Mouse (Mus musculus): ENCODE measurements at regions not wholly inside any gene's neighbourhood (a gene's known extent, or its start where the extent isn't known, plus 50 kb on each side); places are given as distances from the start of the nearest gene placed in this dataset.
"Not testable (repeated sequence)": the region's sequence is repeated elsewhere in the genome, so short reads cannot be mapped to it uniquely, and the experiment has no call there.

DNA sequence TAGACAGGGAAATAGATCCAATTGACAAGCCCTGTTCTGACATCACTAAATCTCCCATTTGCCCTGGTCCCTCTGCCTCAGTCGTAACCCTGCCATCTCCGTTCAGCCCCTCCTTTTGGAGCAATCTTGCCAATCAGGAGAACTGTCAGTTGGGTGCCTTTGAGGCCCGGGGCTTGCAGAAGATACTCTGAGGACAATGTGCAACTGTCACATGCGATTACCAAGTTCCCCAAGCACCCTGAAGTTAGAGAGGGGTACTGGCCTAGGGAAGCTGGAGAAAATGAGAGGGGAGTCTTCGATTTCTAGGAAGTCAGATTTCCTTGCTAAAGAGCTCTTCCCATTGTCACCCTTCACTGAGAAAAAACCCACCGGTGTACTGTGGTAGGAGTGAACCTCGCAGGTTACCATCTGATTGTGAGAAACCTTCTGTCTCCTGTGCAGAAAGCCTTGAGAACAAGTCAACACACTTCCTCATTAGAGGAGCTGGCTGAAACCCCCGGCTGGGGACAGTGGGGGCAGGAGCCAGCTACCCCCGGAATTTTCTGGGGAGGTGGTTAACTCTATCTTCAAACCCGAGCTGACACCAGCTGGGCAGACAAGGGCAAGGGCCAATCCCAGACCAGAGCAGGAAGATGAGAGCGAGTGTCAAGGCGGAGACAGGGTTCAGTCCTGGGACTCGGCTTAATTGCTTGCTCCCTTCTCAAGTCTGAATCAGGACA is 279.0 kb downstream of the Etnk1 start:
- 81% methylated on average over 13 of the region's 13 CpGs for WGBS
- Histone ChIP-seq H3K4me1 (peaks cover 4% of the 10 kb centered on the region; the same call in 1 of the 2 replicates), H3K9me3 (replicated peaks) (0 out of 2 replicates have a peak, but pooled peaks cover 2% of the 10 kb centered on the region), H3K4me3 (no peak overlapping the region), H3K27ac (replicated peaks) (no peak overlapping the region), H3K27me3 (ENCODE audit: low read depth, poor library complexity, severe bottlenecking) (no peaks in the 10 kb centered on the region), H3K36me3 (no peaks in the 10 kb centered on the region)
- no peak for DNase-seq (ENCODE audit: low spot score)

DNA sequence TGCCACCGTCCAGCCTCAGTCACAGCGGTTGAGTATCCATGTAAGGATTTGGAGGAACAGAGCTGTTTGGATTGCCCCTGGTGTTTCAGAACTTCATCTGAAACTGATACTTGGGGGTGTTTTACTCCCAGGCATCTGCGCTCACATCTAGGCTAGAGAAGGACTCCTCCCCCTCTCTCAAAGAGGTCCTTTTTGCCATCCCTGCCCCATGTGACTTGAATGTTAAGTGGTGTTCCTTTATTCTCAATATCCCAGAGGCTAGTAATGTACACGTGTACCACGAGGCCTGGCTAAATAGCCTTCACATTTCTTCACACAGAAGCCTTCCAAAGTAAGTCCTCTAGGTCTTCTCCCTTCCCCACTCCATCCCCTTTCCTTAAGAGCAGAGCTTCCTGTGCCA is 280.0 kb downstream of the Etnk1 start:
- Histone ChIP-seq H3K4me1 (peaks cover 4% of the 10 kb centered on the region; the same call in 1 of the 2 replicates), H3K27me3 (ENCODE audit: low read depth, poor library complexity, severe bottlenecking) (no peaks in the 10 kb centered on the region), H3K4me3 (no peak overlapping the region), H3K36me3 (no peaks in the 10 kb centered on the region), H3K9me3 (replicated peaks) (0 out of 2 replicates have a peak, but pooled peaks cover 7% of the 10 kb centered on the region), H3K27ac (replicated peaks) (no peak overlapping the region)
- no peak for DNase-seq (ENCODE audit: low spot score)
- WGBS = 84% methylated on average over 5 of the region's 5 CpGs

DNA sequence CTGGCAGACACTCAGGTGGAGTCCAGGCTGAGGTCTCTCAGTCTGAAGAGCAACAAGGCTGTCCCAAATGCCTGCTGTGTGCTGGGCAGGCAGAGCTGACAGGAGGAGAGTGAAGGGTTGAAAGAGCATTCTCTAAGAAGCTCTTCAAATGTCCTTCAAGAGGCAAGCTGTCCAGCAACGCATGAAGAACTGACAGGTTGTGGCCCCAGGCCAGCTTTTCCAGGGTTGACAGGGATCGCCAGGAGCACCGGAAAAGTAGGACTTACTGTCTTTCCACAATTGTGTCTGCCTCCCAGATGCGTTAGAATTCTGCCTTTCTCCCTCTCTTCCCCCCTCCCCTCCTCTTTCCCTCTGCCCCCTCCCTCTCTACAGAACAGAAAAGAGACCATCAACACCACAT is 282.1 kb downstream of the Etnk1 start:
- H3K27me3 ChIP-seq (ENCODE audit: low read depth, poor library complexity, severe bottlenecking) = no peaks in the 10 kb centered on the region
- DNase-seq (ENCODE audit: low spot score) = no peak
- H3K36me3 ChIP-seq = no peaks in the 10 kb centered on the region
- no peak overlapping the region for H3K4me3 ChIP-seq
- H3K9me3 ChIP-seq (replicated peaks) = 0 out of 2 replicates have a peak, but pooled peaks cover 7% of the 10 kb centered on the region
- H3K27ac ChIP-seq (replicated peaks) = no peak overlapping the region
- peaks cover 4% of the 10 kb centered on the region; the same call in 1 of the 2 replicates for H3K4me1 ChIP-seq
- 86% methylated on average over 4 of the region's 4 CpGs for WGBS

DNA sequence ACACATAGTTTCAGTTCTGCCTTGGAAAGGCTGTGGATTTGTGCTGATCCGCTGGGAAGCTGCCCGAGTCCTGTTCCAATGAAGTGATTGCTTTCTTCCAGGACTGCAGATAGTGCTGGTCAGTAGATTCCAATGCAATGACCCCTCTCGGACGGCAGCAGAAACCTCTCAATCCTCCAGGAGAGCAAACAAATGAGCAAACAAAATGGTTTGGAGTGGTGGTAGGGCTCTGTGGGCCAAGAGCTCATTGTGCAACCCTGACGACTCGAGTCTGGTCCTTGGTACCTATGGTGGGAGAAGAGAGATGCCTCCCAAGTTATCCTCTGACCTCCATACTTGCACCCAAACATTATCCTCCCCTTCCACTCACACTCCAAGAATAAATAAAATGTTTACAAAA is 284.8 kb downstream of the Etnk1 start:
- WGBS = 89% methylated on average over 6 of the region's 6 CpGs
- H3K27ac ChIP-seq (replicated peaks) = no peak overlapping the region
- no peaks in the 10 kb centered on the region for H3K36me3 ChIP-seq
- DNase-seq (ENCODE audit: low spot score) = no peak
- 0 out of 2 replicates have a peak, but pooled peaks cover 7% of the 10 kb centered on the region for H3K9me3 ChIP-seq (replicated peaks)
- H3K4me3 ChIP-seq = no peak overlapping the region
- H3K27me3 ChIP-seq (ENCODE audit: low read depth, poor library complexity, severe bottlenecking) = no peaks in the 10 kb centered on the region
- peaks cover 4% of the 10 kb centered on the region; the same call in 1 of the 2 replicates for H3K4me1 ChIP-seq

DNA sequence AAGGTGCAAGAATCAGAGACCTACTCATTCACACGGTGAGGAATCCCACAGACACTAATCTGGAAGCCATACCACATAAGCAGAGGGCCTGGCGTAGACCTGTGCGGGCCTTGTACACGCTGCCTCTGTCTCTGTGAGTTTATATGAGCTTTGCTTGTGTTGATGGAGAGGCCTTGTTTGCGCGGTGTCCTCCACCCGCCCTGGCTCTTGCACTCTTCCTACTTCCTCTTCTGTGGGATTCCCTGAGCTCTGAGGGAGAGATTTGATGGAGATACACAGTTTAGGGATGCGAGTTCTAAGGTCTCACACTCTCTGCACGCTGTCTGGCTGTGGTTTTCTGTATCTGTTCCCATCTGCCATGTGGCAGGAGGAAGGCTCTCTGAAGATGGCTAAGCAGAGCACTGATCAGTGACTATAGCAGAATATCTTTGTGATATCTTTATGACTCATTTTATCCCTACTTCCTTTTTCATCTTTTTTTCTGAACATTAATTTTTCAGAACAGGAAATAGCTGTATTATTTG is 287.7 kb downstream of the Etnk1 start:
- 89% methylated on average over 9 of the region's 9 CpGs for WGBS

DNA sequence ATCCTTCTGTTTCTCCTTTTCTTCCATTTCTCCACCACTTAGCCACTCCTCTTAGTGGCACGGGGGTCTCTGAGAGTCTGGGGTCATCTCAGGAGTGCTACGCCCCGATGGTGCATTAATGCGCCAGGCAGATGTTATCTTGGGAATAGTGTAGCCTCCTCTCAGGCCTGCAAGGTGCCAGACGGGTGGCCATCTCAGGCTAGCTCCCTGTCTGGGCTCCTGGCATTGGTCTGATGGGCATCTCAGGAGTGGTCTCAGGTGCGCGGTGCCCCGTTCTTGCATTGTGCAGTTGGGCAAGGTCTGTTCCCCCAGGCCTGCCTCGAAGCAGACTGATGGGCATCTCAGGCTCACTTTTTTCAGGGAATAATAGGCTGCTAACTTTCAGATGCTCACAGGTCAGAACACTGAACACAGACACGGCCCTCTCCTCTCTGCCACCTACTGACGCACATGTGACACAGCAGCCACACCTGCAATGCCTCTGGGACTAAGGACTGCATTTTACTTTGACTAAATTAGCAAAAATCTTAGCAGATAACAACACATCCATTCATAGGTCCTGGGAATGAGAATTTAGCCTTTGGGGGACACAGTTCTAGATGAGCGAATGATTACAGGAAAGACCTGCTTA is 298.0 kb downstream of the Etnk1 start:
- no peak for DNase-seq (ENCODE audit: low spot score)
- no peaks in the 10 kb centered on the region for H3K4me1 ChIP-seq
- H3K36me3 ChIP-seq = no peaks in the 10 kb centered on the region
- WGBS = 76% methylated on average over 12 of the region's 12 CpGs
- no peak overlapping the region for H3K27ac ChIP-seq (replicated peaks)
- H3K4me3 ChIP-seq = no peak overlapping the region
- no peaks in the 10 kb centered on the region for H3K9me3 ChIP-seq (replicated peaks)
- no peaks in the 10 kb centered on the region for H3K27me3 ChIP-seq (ENCODE audit: low read depth, poor library complexity, severe bottlenecking)

More for the DNA sequence above, 287.7 kb downstream of the Etnk1 start:
- H3K27me3 ChIP-seq (ENCODE audit: low read depth, poor library complexity, severe bottlenecking) = no peaks in the 10 kb centered on the region
- DNase-seq (ENCODE audit: low spot score) = no peak
- no peaks in the 10 kb centered on the region for H3K4me1 ChIP-seq
- H3K9me3 ChIP-seq (replicated peaks) = 0 out of 2 replicates have a peak, but pooled peaks cover 7% of the 10 kb centered on the region
- no peak overlapping the region for H3K27ac ChIP-seq (replicated peaks)
- no peak overlapping the region for H3K4me3 ChIP-seq
- no peaks in the 10 kb centered on the region for H3K36me3 ChIP-seq

DNA sequence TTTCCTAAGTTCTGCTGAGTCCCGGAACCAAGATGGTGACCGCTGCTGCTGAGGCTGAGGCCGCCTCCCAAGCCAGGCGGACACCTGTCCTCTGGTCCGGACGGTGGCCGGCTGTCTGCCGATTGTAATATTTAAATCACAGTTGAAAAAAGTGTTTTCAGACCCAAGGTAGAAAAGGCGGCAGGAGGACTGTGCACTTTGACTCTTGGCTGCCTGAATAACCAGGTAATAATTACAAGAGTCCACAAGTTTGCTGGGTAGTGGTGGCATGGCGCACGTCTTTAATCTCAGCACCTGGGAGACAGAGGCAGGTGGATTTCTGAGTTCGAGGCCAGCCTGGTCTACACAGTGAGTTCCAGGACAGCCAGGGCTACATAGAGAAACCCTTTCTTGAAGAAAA is 305.7 kb downstream of the Etnk1 start:
- H3K4me3 ChIP-seq; H3K27ac ChIP-seq (replicated peaks); DNase-seq (ENCODE audit: low spot score): not testable (repeated sequence)

DNA sequence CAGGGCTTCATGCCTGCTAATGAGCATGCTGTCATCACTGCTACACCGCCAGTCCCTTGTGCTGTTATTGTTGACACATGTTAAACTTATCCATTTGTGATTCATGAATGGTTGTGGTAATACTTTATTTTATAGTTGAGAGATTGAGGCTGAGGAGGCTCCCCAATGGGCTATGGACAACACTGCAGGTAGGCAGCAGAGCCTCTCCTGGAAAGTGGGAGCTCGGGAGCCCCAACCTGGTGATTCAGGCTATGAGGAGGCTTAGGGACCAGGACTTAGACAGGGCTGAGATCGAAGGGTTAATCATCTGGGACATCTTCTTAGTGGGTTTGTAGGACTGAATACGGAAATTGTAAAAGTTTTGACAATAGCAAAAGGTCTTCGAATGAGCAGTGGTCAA is 307.4 kb downstream of the Etnk1 start:
- no peaks in the 10 kb centered on the region for H3K4me1 ChIP-seq
- H3K27me3 ChIP-seq (ENCODE audit: low read depth, poor library complexity, severe bottlenecking) = no peaks in the 10 kb centered on the region
- no peak overlapping the region for H3K4me3 ChIP-seq
- DNase-seq (ENCODE audit: low spot score) = no peak
- no peaks in the 10 kb centered on the region for H3K9me3 ChIP-seq (replicated peaks)
- no peaks in the 10 kb centered on the region for H3K36me3 ChIP-seq
- 89% methylated on average over 5 of the region's 5 CpGs for WGBS
- no peak overlapping the region for H3K27ac ChIP-seq (replicated peaks)

More for the DNA sequence above, 305.7 kb downstream of the Etnk1 start:
- 92% methylated on average over 12 of the region's 12 CpGs for WGBS
- H3K4me1 ChIP-seq; H3K27me3 ChIP-seq (ENCODE audit: low read depth, poor library complexity, severe bottlenecking); H3K9me3 ChIP-seq (replicated peaks); H3K36me3 ChIP-seq: not testable (repeated sequence)

DNA sequence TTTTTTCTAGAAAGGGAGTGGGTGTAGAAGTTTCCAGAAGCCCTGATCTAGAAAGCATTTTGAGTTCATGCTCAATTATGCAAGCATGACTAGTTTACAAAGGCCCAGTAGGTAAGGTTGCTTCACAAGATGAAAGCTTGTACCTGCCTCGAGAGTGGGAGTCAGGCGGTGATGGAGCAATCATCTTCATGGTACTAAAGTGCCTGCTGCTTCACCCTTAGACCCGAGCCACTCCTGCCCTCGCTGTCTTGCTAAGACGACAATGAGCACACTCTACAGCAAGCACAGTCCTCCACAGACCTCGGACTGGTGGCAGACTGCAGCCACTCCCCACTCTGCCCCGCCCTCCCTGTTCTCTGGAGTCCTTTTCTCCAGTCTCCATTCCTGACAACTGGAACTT is 308.3 kb downstream of the Etnk1 start:
- no peak overlapping the region for H3K4me3 ChIP-seq
- DNase-seq (ENCODE audit: low spot score) = no peak
- no peaks in the 10 kb centered on the region for H3K27me3 ChIP-seq (ENCODE audit: low read depth, poor library complexity, severe bottlenecking)
- no peaks in the 10 kb centered on the region for H3K36me3 ChIP-seq
- no peak overlapping the region for H3K27ac ChIP-seq (replicated peaks)
- no peaks in the 10 kb centered on the region for H3K9me3 ChIP-seq (replicated peaks)
- H3K4me1 ChIP-seq = no peaks in the 10 kb centered on the region
- WGBS = 81% methylated on average over 7 of the region's 7 CpGs

DNA sequence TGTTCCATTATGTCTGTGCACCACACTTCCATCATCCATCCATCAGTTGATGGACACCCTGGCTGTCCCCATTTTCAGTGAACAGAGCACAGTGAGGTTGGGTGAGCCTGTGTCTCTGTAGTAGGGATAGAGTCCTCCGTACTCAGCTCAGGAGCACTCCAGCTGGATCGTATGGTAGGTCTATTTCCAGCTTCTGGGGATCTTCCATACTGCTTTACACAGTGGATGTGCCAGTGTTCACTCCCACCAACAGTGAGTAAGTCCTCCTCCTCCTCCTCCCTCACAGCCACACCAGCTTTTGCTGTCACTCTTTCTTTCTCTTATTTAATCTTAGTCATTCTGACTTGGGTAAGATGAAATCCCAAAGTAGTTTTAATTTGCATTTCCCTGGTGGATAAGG is 310.4 kb downstream of the Etnk1 start:
- no peak for DNase-seq (ENCODE audit: low spot score)
- Histone ChIP-seq H3K9me3 (replicated peaks) (no peaks in the 10 kb centered on the region), H3K4me3 (no peak overlapping the region), H3K36me3 (no peaks in the 10 kb centered on the region), H3K4me1 (no peaks in the 10 kb centered on the region), H3K27me3 (ENCODE audit: low read depth, poor library complexity, severe bottlenecking) (no peaks in the 10 kb centered on the region), H3K27ac (replicated peaks) (no peak overlapping the region)
- WGBS = 89% methylated on average over 2 of the region's 2 CpGs

DNA sequence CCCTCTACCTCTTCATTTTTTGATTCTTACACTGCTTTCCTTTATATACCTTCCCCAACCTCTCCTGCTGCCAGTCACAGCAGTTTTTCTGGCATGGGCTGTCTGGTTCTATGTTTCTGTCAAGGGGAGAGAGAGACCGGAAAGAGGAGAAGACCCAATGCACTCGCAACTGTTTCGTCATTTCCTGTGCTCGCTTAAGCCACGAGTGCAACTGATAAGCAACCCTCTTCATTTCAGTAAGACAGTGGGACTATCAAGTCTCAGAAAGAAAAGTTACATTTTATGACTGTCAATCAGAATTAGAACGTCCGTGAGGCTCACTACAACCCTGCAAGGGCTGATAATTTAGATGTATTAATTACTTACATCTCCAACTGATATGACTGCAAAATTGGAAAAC is 312.2 kb downstream of the Etnk1 start:
- no peaks in the 10 kb centered on the region for H3K36me3 ChIP-seq
- H3K4me3 ChIP-seq = no peak overlapping the region
- H3K27me3 ChIP-seq (ENCODE audit: low read depth, poor library complexity, severe bottlenecking) = no peaks in the 10 kb centered on the region
- no peak overlapping the region for H3K27ac ChIP-seq (replicated peaks)
- H3K4me1 ChIP-seq = no peaks in the 10 kb centered on the region
- no peak for DNase-seq (ENCODE audit: low spot score)
- WGBS = 90% methylated on average over 7 of the region's 7 CpGs
- no peaks in the 10 kb centered on the region for H3K9me3 ChIP-seq (replicated peaks)

DNA sequence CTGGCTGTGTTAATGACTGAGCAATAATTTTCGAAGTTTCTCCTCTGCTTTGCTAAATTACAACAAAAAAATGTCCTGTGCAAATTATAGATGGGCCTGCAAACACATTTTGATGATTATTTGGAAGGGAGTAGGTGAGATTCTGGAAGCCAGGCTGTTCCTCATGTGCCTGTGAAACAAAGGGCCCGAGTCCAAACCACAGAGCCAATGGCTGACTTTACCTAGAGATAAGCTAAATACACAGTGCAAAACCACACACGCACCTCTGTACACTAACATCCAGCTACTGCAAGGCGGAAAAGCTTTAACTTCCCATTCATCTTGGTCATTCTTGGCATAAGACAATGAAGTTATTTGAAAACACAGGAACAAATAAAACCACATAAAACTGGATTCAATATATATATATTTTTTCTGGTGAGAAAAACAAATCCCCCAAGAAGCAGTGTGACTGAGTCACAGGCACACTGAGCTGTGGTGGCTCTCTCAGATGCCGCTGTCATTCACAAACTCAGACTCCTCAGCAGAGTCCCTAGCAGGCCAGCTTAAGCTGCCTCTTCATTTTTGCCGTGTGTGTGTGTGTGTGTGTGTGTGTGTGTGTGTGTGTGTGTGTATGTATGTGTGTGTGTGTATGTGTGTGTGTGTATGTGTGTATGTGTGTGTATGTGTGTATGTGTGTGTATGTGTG is 312.8 kb downstream of the Etnk1 start:
- no peak for DNase-seq (ENCODE audit: low spot score)
- no peaks in the 10 kb centered on the region for H3K27me3 ChIP-seq (ENCODE audit: low read depth, poor library complexity, severe bottlenecking)
- no peak overlapping the region for H3K4me3 ChIP-seq
- no peaks in the 10 kb centered on the region for H3K4me1 ChIP-seq
- H3K36me3 ChIP-seq = no peaks in the 10 kb centered on the region
- H3K27ac ChIP-seq (replicated peaks) = no peak overlapping the region
- WGBS = 89% methylated on average over 6 of the region's 6 CpGs
- no peaks in the 10 kb centered on the region for H3K9me3 ChIP-seq (replicated peaks)

DNA sequence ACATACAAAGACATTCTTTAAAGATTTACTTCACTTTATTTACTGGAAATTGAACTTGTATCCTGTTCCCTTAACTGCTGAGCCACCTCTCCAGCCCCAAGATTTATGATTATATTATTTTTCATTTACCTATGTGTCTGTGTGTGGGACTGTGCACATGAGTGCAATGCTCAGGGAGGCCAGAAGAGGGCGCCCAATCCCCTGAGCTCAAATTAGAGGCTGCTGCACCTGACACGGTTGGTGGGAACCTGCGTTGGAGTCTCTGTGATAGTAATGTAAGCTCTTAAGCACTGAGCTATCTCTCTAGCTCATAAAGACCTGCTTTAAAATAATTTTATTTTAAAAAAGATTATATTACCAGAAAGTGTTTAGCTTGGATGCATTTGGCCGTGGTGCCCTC is 315.3 kb downstream of the Etnk1 start:
- no peak overlapping the region for H3K4me3 ChIP-seq
- no peaks in the 10 kb centered on the region for H3K9me3 ChIP-seq (replicated peaks)
- 83% methylated on average over 4 of the region's 4 CpGs for WGBS
- no peaks in the 10 kb centered on the region for H3K4me1 ChIP-seq
- H3K36me3 ChIP-seq = no peaks in the 10 kb centered on the region
- H3K27ac ChIP-seq (replicated peaks) = no peak overlapping the region
- no peak for DNase-seq (ENCODE audit: low spot score)
- H3K27me3 ChIP-seq (ENCODE audit: low read depth, poor library complexity, severe bottlenecking) = no peaks in the 10 kb centered on the region
